Mouse (Mus musculus) hindbrain, embryonic 12.5 days (tissue): ENCODE data around the gene Rbfox2. TPM values are rescaled to one million over a fixed set of nuclear protein-coding genes. Genes with fewer than 3 reads are reported as not detected.
"Not testable (repeated sequence)": the region's sequence is repeated elsewhere in the genome, so short reads cannot be mapped to it uniquely, and the experiment has no call there.

Experiments
- ATAC-seq: fragments of 200-750 bp; cut with Nextera tagmentation; 2 replicates; pipeline ENCODE4 v1.8.0; 2017; ENCODE audit warnings: moderate TSS enrichment; ENCODE audit not compliant: low FRiP score
- H3K27ac ChIP-seq: fragments of 300-500 bp; sonication (generic); 2 replicates; pipeline ENCODE4 v1.5.1; 2016; ENCODE audit warnings: mild to moderate bottlenecking
- H3K27me3 ChIP-seq: fragments of 300-500 bp; sonication (generic); 2 replicates; pipeline ENCODE4 v1.6.1; 2016; ENCODE audit warnings: mild to moderate bottlenecking
- H3K36me3 ChIP-seq: fragments of 300-500 bp; sonication (generic); 2 replicates; pipeline ENCODE4 v1.6.1; 2016; ENCODE audit warnings: mild to moderate bottlenecking
- H3K4me1 ChIP-seq: fragments of 300-500 bp; sonication (generic); 2 replicates; pipeline ENCODE4 v1.6.1; 2016
- H3K4me2 ChIP-seq: fragments of 300-500 bp; sonication (generic); replicated peaks from 2 replicates; pipeline ENCODE4 v1.6.1; 2016; ENCODE audit warnings: mild to moderate bottlenecking
- H3K4me3 ChIP-seq: fragments of 300-500 bp; sonication (generic); 2 replicates; pipeline ENCODE4 v1.5.1; 2016; ENCODE audit warnings: mild to moderate bottlenecking
- H3K9ac ChIP-seq: fragments of 300-500 bp; sonication (generic); 2 replicates; pipeline ENCODE4 v1.6.1; 2016; ENCODE audit warnings: mild to moderate bottlenecking, moderate library complexity
- H3K9me3 ChIP-seq: fragments of 300-500 bp; sonication (generic); replicated peaks from 2 replicates; pipeline ENCODE4 v1.6.1; 2016; ENCODE audit warnings: mild to moderate bottlenecking
- WGBS: fragments of 180-500 bp; shearing (Covaris S2); methylation state at CpG from one replicate; pipeline ENCODE4 v1.1.7; 2016; 5-methylcytosine and 5-hydroxymethylcytosine counted together
- polyA plus RNA-seq: library from polyadenylated mRNA; unstranded; fragments of >200 nt; fragmentation: Nextera tagmentation; extraction: Ambion mirVana; gene quantifications from 2 replicates; pipeline ENCODE4 v1.2.1, GENCODE M21; 2016

Gene Rbfox2
- polyA plus RNA-seq, 1 experiment from 2014 or later, result 156 TPM

GRCm38 (mm10) chr15:77342005-77342404, 35.2 kb upstream of the Rbfox2 start:
- Histone ChIP-seq H3K27me3 (no peaks in the 10 kb centered on the region), H3K9me3 (no peaks in the 10 kb centered on the region), H3K4me2 (no peak overlapping the region), H3K9ac (no peak overlapping the region), H3K27ac (no peak overlapping the region), H3K4me3 (no peak overlapping the region), H3K36me3 (no peaks in the 10 kb centered on the region), H3K4me1 (peaks cover 36% of the 10 kb centered on the region)
- 83% methylated on average over 6 of the region's 6 CpGs for WGBS
- ATAC-seq, result no peak

- no peak for ATAC-seq
- Histone ChIP-seq H3K27me3 (no peaks in the 10 kb centered on the region), H3K4me2 (no peak overlapping the region), H3K4me3 (no peak overlapping the region), H3K27ac (0 out of 2 replicates have a peak overlapping the region, but pooled peaks have one; percentile 17), H3K9ac (no peak overlapping the region), H3K9me3 (no peaks in the 10 kb centered on the region), H3K4me1 (peaks cover 48% of the 10 kb centered on the region), H3K36me3 (no peaks in the 10 kb centered on the region)
Measured at GRCm38 (mm10) chr15:77340581-77340980, 33.8 kb upstream of the Rbfox2 start.

- WGBS, result 54% methylated on average over 8 of the region's 8 CpGs
- H3K4me3 ChIP-seq, result no peak overlapping the region
- no peak overlapping the region for H3K9ac ChIP-seq
- H3K4me1 ChIP-seq, result peaks cover 37% of the 10 kb centered on the region
- no peak overlapping the region for H3K27ac ChIP-seq
- no peak for ATAC-seq
- H3K36me3 ChIP-seq, result no peaks in the 10 kb centered on the region
- no peaks in the 10 kb centered on the region for H3K27me3 ChIP-seq
- H3K4me2 ChIP-seq, result no peak overlapping the region
- H3K9me3 ChIP-seq, result no peaks in the 10 kb centered on the region
Measured at GRCm38 (mm10) chr15:77338924-77339429, 32.2 kb upstream of the Rbfox2 start.

- 61% methylated on average over 7 of the region's 7 CpGs for WGBS
- Histone ChIP-seq H3K4me1 (peaks cover 31% of the 10 kb centered on the region), H3K4me2 (no peak overlapping the region), H3K9me3 (no peaks in the 10 kb centered on the region), H3K36me3 (no peaks in the 10 kb centered on the region), H3K9ac (no peak overlapping the region), H3K4me3 (no peak overlapping the region), H3K27me3 (no peaks in the 10 kb centered on the region), H3K27ac (0 out of 2 replicates have a peak overlapping the region, but pooled peaks have one; percentile 44)
- no peak for ATAC-seq
Measured at GRCm38 (mm10) chr15:77338451-77338850, 31.6 kb upstream of the Rbfox2 start.

GRCm38 (mm10) chr15:77337926-77338325, 31.1 kb upstream of the Rbfox2 start:
- Histone ChIP-seq H3K36me3 (no peaks in the 10 kb centered on the region), H3K4me2 (no peak overlapping the region), H3K9ac (no peak overlapping the region), H3K4me3 (no peak overlapping the region), H3K4me1 (peaks cover 26% of the 10 kb centered on the region), H3K27me3 (no peaks in the 10 kb centered on the region), H3K27ac (0 out of 2 replicates have a peak overlapping the region, but pooled peaks have one; percentile 44), H3K9me3 (no peaks in the 10 kb centered on the region)
- 55% methylated on average over 3 of the region's 3 CpGs for WGBS
- ATAC-seq, result no peak

GRCm38 (mm10) chr15:77336968-77337341, 30.2 kb upstream of the Rbfox2 start:
- Histone ChIP-seq H3K4me1 (peaks cover 19% of the 10 kb centered on the region), H3K4me2 (peak overlapping the region; percentile 57), H3K9ac (no peak overlapping the region), H3K36me3 (no peaks in the 10 kb centered on the region), H3K27ac (0 out of 2 replicates have a peak overlapping the region, but pooled peaks have one; percentile 23), H3K27me3 (no peaks in the 10 kb centered on the region), H3K9me3 (no peaks in the 10 kb centered on the region), H3K4me3 (no peak overlapping the region)
- WGBS, result 43% methylated on average over 9 of the region's 9 CpGs
- 0 out of 2 replicates have a peak, but pooled peaks have one; percentile 38 for ATAC-seq

GRCm38 (mm10) chr15:77336287-77336967, 29.6 kb upstream of the Rbfox2 start:
- 1% methylated on average over 32 of the region's 32 CpGs for WGBS
- H3K4me3 ChIP-seq, result peak overlapping the region; percentile 27
- peak; percentile 71 for ATAC-seq

GRCm38 (mm10) chr15:77335185-77335584, 28.4 kb upstream of the Rbfox2 start:
- H3K36me3 ChIP-seq, H3K4me3 ChIP-seq, H3K9me3 ChIP-seq, ATAC-seq, H3K9ac ChIP-seq, H3K27me3 ChIP-seq, H3K4me2 ChIP-seq, H3K27ac ChIP-seq: not testable (repeated sequence)
- peaks cover 19% of the 10 kb centered on the region for H3K4me1 ChIP-seq
- 88% methylated on average over 3 of the region's 3 CpGs for WGBS

More at GRCm38 (mm10) chr15:77336287-77336967, 29.6 kb upstream of the Rbfox2 start:
- Histone ChIP-seq H3K27ac (peak overlapping the region; percentile 64; the same call in 1 of the 2 replicates), H3K9ac (peak overlapping the region; percentile 54; the same call in 1 of the 2 replicates), H3K4me1 (peaks cover 19% of the 10 kb centered on the region), H3K36me3 (no peaks in the 10 kb centered on the region), H3K27me3 (no peaks in the 10 kb centered on the region), H3K9me3 (no peaks in the 10 kb centered on the region), H3K4me2 (peak overlapping the region; percentile 57)

- no peak for ATAC-seq
- Histone ChIP-seq H3K4me2 (no peak overlapping the region), H3K27ac (no peak overlapping the region), H3K9ac (no peak overlapping the region), H3K4me1 (peaks cover 14% of the 10 kb centered on the region), H3K4me3 (no peak overlapping the region), H3K36me3 (no peaks in the 10 kb centered on the region), H3K9me3 (no peaks in the 10 kb centered on the region), H3K27me3 (no peaks in the 10 kb centered on the region)
- WGBS, result 69% methylated on average over 7 of the region's 7 CpGs
Measured at GRCm38 (mm10) chr15:77332272-77332991, 25.6 kb upstream of the Rbfox2 start.

GRCm38 (mm10) chr15:77331444-77331843, 24.6 kb upstream of the Rbfox2 start:
- Histone ChIP-seq H3K4me1 (peaks cover 7% of the 10 kb centered on the region), H3K4me2 (no peak overlapping the region), H3K4me3 (no peak overlapping the region), H3K36me3 (no peaks in the 10 kb centered on the region), H3K9ac (no peak overlapping the region), H3K27ac (no peak overlapping the region), H3K27me3 (no peaks in the 10 kb centered on the region), H3K9me3 (no peaks in the 10 kb centered on the region)
- no peak for ATAC-seq
- 74% methylated on average over 4 of the region's 4 CpGs for WGBS

GRCm38 (mm10) chr15:77329681-77330180, 22.9 kb upstream of the Rbfox2 start:
- no peak for ATAC-seq
- Histone ChIP-seq H3K9me3 (no peaks in the 10 kb centered on the region), H3K27me3 (no peaks in the 10 kb centered on the region), H3K36me3 (no peaks in the 10 kb centered on the region), H3K4me3 (no peak overlapping the region), H3K27ac (no peak overlapping the region), H3K4me1 (no peaks in the 10 kb centered on the region), H3K4me2 (no peak overlapping the region), H3K9ac (no peak overlapping the region)
- 74% methylated on average over 12 of the region's 12 CpGs for WGBS

GRCm38 (mm10) chr15:77326361-77326760, 19.6 kb upstream of the Rbfox2 start:
- no peaks in the 10 kb centered on the region for H3K9me3 ChIP-seq
- 89% methylated on average over 4 of the region's 4 CpGs for WGBS
- H3K9ac ChIP-seq, result no peak overlapping the region
- H3K4me1 ChIP-seq, result no peaks in the 10 kb centered on the region
- no peaks in the 10 kb centered on the region for H3K27me3 ChIP-seq
- no peak overlapping the region for H3K4me2 ChIP-seq
- no peaks in the 10 kb centered on the region for H3K36me3 ChIP-seq
- H3K4me3 ChIP-seq, result no peak overlapping the region
- ATAC-seq, result no peak
- no peak overlapping the region for H3K27ac ChIP-seq
